Mouse (Mus musculus) C2C12 (cell line): ENCODE data around the gene Armh3.

Source experiments
- CTCF ChIP-seq: IDR thresholded peaks from one replicate; pipeline ENCODE4 v1.5.1; 2011; ENCODE audit not compliant: control insufficient read depth, insufficient read depth, insufficient read length
- MYOD1 ChIP-seq: IDR thresholded peaks from one replicate; pipeline ENCODE4 v1.6.1; 2011; ENCODE audit warnings: low read depth; ENCODE audit not compliant: control insufficient read depth, insufficient read length
- USF1 ChIP-seq: IDR thresholded peaks from one replicate; pipeline ENCODE4 v1.6.1; 2011; ENCODE audit warnings: low read depth, mild to moderate bottlenecking, control low read depth, moderate library complexity

DNA sequence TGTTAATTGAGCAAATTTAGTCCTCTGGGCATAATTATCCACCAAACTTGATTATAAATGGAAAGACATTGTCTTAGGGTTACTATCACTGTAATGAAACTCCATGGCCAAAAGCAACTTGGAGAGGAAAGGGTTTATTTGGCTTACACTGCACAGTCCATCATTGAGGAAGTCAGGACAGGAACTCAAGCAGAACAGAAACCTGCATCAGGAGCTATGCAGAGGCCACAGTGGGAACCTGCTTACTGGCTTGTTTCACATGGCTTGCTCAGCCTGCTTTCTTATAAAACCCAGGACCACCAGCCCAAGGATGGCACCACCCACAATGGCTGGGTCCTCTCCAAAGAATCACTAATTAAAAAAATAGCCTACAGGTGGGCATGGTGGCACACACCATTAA lies 13.9 kb downstream of the Armh3 start:
- TF ChIP-seq CTCF (no peak), MYOD1 (no peak), USF1 (no peak)
